Mouse (Mus musculus): ENCODE data around the gene Arpc5l.

- TF ChIP-seq CTCF (IDR thresholded peaks at IDR 0.05) (no peak), POLR2A (IDR thresholded peaks at IDR 0.05; ENCODE audit: insufficient read depth, low read depth, low read length) (no peak), EP300 (IDR thresholded peaks at IDR 0.05; ENCODE audit: insufficient read depth, low read depth, low read length) (no peak)
Observed at GRCm38 (mm10) chr2:39000587-39000919, 4.6 kb upstream of the Arpc5l start.
